Mouse (Mus musculus): ENCODE measurements around the gene Khnyn.

Gene Khnyn

GRCm38 (mm10) chr14:55884713-55885113 lies at the start of gene Khnyn:
TSS of gene Khnyn (plus strand) at chr14:55884947.
- peak; percentile 95 for DNase-seq (ENCODE audit: low read depth, low spot score)

GRCm38 (mm10) chr14:55838312-55838711 lies 46.4 kb upstream of the Khnyn start:
- no peak for DNase-seq (ENCODE audit: low read depth, low spot score)

GRCm38 (mm10) chr14:55838740-55839139 lies 46.0 kb upstream of the Khnyn start:
- peak; percentile 53 for DNase-seq (ENCODE audit: low read depth, low spot score)

- DNase-seq (ENCODE audit: low read depth, low spot score) = peak; percentile 82
Measured at GRCm38 (mm10) chr14:55840853-55841366, 43.8 kb upstream of the Khnyn start.

- DNase-seq (ENCODE audit: low read depth, low spot score) = no peak
Measured at GRCm38 (mm10) chr14:55842794-55843193, 42.0 kb upstream of the Khnyn start.

- DNase-seq (ENCODE audit: low read depth, low spot score) = no peak
Measured at GRCm38 (mm10) chr14:55845506-55846294, 39.0 kb upstream of the Khnyn start.

GRCm38 (mm10) chr14:55850885-55851284 lies 33.9 kb upstream of the Khnyn start:
- peak; percentile 89 for DNase-seq (ENCODE audit: low read depth, low spot score)

- DNase-seq (ENCODE audit: low read depth, low spot score) = peak; percentile 81
Measured at GRCm38 (mm10) chr14:55852646-55853551, 31.8 kb upstream of the Khnyn start.

- DNase-seq (ENCODE audit: low read depth, low spot score) = peak; percentile 92
Measured at GRCm38 (mm10) chr14:55853621-55854285, 31.0 kb upstream of the Khnyn start, which contains the start of gene Nynrin. TSS of gene Nynrin (plus strand) at chr14:55854010.

- no peak for DNase-seq (ENCODE audit: low read depth, low spot score)
Measured at GRCm38 (mm10) chr14:55854406-55855100, 30.2 kb upstream of the Khnyn start.

- DNase-seq (ENCODE audit: low read depth, low spot score) = peak; percentile 73
Measured at GRCm38 (mm10) chr14:55855101-55855561, 29.6 kb upstream of the Khnyn start.

GRCm38 (mm10) chr14:55857588-55857987 lies 27.2 kb upstream of the Khnyn start:
- DNase-seq (ENCODE audit: low read depth, low spot score) = no peak

- no peak for DNase-seq (ENCODE audit: low read depth, low spot score)
Measured at GRCm38 (mm10) chr14:55862186-55862585, 22.6 kb upstream of the Khnyn start.

GRCm38 (mm10) chr14:55862970-55863369 lies 21.8 kb upstream of the Khnyn start:
- DNase-seq (ENCODE audit: low read depth, low spot score) = no peak

GRCm38 (mm10) chr14:55863773-55864172 lies 21.0 kb upstream of the Khnyn start:
- DNase-seq (ENCODE audit: low read depth, low spot score) = peak; percentile 91

- DNase-seq (ENCODE audit: low read depth, low spot score) = peak; percentile 82
Measured at GRCm38 (mm10) chr14:55866962-55867361, 17.8 kb upstream of the Khnyn start.

GRCm38 (mm10) chr14:55868230-55869026 lies 16.3 kb upstream of the Khnyn start:
- DNase-seq (ENCODE audit: low read depth, low spot score) = peak; percentile 80

GRCm38 (mm10) chr14:55869538-55869937 lies 15.2 kb upstream of the Khnyn start:
- peak; percentile 61 for DNase-seq (ENCODE audit: low read depth, low spot score)

GRCm38 (mm10) chr14:55872039-55872438 lies 12.7 kb upstream of the Khnyn start:
- no peak for DNase-seq (ENCODE audit: low read depth, low spot score)

GRCm38 (mm10) chr14:55872551-55872950 lies 12.2 kb upstream of the Khnyn start:
- no peak for DNase-seq (ENCODE audit: low read depth, low spot score)

Data from ZHBTc4 (cell line).